Mouse (Mus musculus) splenic B cell, adult 2 months (primary cell): ENCODE results near the gene Slamf9.
A peak's percentile ranks its signal among the peaks of the same experiment; 100 is the strongest.

ENCODE experiments used
- DNase-seq: peaks from one replicate; pipeline ENCODE4 v3.0.0-alpha.2; 2011; ENCODE audit warnings: low read depth, low spot score
- H3K27me3 ChIP-seq: 2 replicates; pipeline ENCODE4 v1.6.1; 2012; ENCODE audit warnings: mild to moderate bottlenecking, low read length, moderate library complexity, mixed read lengths; ENCODE audit not compliant: control insufficient read depth, poor library complexity, insufficient read depth, severe bottlenecking
- H3K36me3 ChIP-seq: 2 replicates; pipeline ENCODE4 v1.6.1; 2012; ENCODE audit warnings: mild to moderate bottlenecking, low read length, moderate library complexity, mixed read lengths; ENCODE audit not compliant: control insufficient read depth, poor library complexity, insufficient read depth, severe bottlenecking

Gene Slamf9

DNA sequence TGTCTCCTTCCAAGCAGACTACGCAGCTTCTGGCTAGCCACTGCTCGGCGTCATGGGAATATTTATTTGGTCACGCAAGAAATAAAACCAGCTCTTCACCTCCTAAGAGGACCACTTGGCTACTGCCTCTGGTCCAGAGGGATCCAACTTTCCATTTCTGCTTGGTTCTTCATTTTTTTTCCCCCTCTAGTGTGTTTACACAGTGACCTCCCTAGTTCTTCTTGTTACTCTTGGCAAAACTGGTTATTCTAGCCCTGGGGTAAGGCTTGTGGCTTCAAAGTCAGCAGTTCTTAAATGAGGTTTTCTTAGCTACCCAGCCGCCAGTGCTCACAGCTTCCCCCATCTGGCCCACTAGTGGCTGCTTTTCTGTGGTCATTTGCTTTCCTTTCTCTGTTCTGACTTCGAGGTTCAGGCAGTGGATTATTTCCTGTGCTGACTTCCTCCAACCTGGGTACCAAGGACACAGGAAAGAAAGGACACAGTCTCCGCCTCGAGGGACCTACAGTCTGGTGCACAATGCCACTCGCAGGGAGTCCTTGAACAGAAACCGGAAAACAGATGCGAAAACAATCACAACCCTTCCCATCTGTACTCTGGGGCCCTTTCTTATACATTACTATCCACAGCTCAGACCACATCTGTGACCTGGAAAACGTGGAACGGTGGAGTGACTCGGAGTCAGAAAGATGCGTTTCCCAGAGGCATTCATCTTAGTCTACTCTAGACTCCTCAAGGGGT is 50.0 kb downstream of the Slamf9 start:
- H3K36me3 ChIP-seq, result no peaks in the 10 kb centered on the region
- DNase-seq, result peak; percentile 70
- no peaks in the 10 kb centered on the region for H3K27me3 ChIP-seq

DNA sequence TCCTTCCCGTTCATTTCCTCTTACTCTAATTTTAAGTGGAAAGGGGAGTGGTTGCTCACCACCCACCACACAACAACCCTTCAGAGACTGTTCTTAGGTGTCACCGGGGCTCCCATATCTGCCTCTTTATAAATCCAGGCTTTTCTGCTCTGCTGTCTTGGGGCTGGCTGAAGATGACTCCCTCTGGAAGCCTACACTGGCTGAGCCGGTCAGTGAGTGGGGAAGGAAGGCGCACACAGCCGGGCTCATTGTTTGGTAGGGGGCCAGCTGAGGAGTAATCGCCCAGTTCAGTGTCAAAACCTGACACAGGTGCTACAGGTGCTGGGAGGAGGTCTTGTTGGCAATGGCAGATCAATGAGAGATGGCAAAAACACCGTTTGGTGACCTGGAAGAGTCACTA is 50.8 kb downstream of the Slamf9 start:
- Histone ChIP-seq H3K27me3 (no peaks in the 10 kb centered on the region), H3K36me3 (no peaks in the 10 kb centered on the region)
- DNase-seq, result no peak

DNA sequence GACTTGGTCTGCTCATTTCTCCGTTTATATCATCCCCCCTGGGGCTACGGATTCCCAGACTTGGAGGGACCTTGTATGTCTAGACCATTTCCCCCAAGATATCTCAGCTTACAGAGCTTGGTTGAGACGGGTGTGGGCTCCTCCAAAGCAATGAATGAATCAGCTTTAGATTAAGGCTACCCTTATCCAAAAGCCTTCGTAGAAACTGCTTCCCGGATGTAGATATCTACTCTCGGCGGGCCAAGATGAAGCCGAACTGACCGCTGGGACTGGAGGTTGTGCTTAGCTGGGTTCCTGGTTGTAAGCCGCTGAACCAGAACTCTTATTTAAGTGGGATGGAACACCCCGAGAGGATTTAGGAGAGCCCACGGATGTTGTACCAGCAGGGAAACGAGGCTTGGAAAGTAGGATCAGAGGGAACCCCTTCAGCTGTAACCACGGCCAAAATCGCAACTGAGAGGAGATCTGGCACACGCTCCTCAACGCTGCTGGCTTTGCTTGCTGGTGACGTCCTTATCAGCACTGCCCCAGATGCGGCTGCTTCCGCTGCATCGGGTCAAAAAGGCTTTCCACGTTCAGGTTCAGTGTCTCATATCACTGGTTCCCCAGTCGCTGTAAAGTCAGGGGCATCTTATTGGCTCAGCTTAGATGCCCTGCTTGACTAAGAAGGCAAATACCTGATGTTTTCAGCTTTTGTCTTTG is 51.4 kb downstream of the Slamf9 start:
- peak; percentile 80 for DNase-seq
- no peaks in the 10 kb centered on the region for H3K27me3 ChIP-seq
- no peaks in the 10 kb centered on the region for H3K36me3 ChIP-seq

DNA sequence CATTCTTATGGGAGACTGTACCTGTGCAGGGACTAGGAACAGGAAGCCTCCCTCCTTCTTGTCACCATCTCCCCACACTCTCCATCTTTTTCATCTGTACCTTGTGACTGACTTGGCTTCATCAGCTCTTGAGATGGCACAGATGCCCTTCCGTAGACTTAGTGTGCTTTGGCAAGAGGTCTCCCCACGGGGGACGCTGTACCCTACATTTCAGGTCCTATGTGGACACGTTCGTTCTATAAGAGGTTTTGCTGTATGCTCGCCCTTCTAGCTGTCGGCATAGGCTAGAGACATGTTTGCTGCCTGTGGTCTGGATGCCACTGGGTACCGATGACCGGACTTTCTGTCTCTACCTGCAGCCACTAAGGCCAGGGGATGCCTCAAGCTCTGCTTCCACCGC is 52.3 kb downstream of the Slamf9 start:
- no peaks in the 10 kb centered on the region for H3K27me3 ChIP-seq
- no peaks in the 10 kb centered on the region for H3K36me3 ChIP-seq
- DNase-seq, result no peak
